Mouse (Mus musculus) layer of hippocampus, adult 2 months (tissue): ENCODE data around the gene Olfr1065. TPM values are rescaled to one million over a fixed set of nuclear protein-coding genes. Genes with fewer than 3 reads are reported as not detected.
"Not testable (repeated sequence)": the region's sequence is repeated elsewhere in the genome, so short reads cannot be mapped to it uniquely, and the experiment has no call there.

ENCODE experiments used
- DNase-seq, 2 experiments: peaks; one replicate each; pipeline ENCODE4 v3.0.0; 2022; ENCODE audit warnings: low spot score in 2 of 2
- H3K27ac ChIP-seq: fragments of 200-600 bp; 2 replicates; pipeline ENCODE4 v1.8.1; 2022
- H3K4me3 ChIP-seq: fragments of 200-600 bp; 2 replicates; pipeline ENCODE4 v1.8.1; 2022; ENCODE audit warnings: mild to moderate bottlenecking
- CTCF ChIP-seq: fragments of 200-600 bp; conservative IDR thresholded peaks from 2 replicates; pipeline ENCODE4 v1.8.1; 2022; ENCODE audit warnings: antibody characterized with exemption, mild to moderate bottlenecking, moderate library complexity
- long read RNA-seq, 2 experiments: library from polyadenylated mRNA; stranded (forward); transcript quantifications; one replicate each; pipeline ENCODE4 v2.0.0; 2021; ENCODE audit warnings: borderline mapping rate in 2 of 2
- total RNA-seq, 2 experiments: library from RNA; stranded (reverse); gene quantifications; 2 replicates each; pipeline ENCODE4 v1.2.3; 2021

Olfr1065 gene
- total RNA-seq, result not detected
- long read RNA-seq, experiment 1, result 0 reads
- long read RNA-seq, experiment 2, result 0 reads

GRCm38 (mm10) chr2:86450491-86450890, at the start of gene Olfr1065:
Gene Olfr1065 (minus strand): TSS chr2:86450591.
- DNase-seq, H3K4me3 ChIP-seq, H3K27ac ChIP-seq: not testable (repeated sequence)

GRCm38 (mm10) chr2:86487286-86487685, 36.9 kb upstream of the Olfr1065 start, which contains the start of gene Olfr228:
Gene Olfr228 (minus strand): TSS chr2:86487386.
- Histone ChIP-seq H3K4me3 (no peak within 1 kb of the TSS), H3K27ac (no peak within 1 kb of the TSS)
- no peak for TF ChIP-seq CTCF
- no peak for DNase-seq

GRCm38 (mm10) chr2:86464442-86465109, 14.2 kb upstream of the Olfr1065 start:
- H3K27ac ChIP-seq, result no peak overlapping the region
- no peak overlapping the region for H3K4me3 ChIP-seq
- peak; percentile 14 to 60 for DNase-seq
- TF ChIP-seq CTCF, result peak; percentile 90

GRCm38 (mm10) chr2:86460434-86460833, 10.0 kb upstream of the Olfr1065 start:
- no peak for TF ChIP-seq CTCF
- no peak overlapping the region for H3K27ac ChIP-seq
- H3K4me3 ChIP-seq, result no peak overlapping the region
- DNase-seq, result no peak

- no peak for TF ChIP-seq CTCF
Measured at GRCm38 (mm10) chr2:86456169-86456568, 5.8 kb upstream of the Olfr1065 start, which contains the start of gene Olfr1066. Gene Olfr1066 (minus strand): TSS chr2:86456269.

GRCm38 (mm10) chr2:86442101-86442500, 8.3 kb downstream of the Olfr1065 start:
- H3K4me3 ChIP-seq, H3K27ac ChIP-seq, DNase-seq: not testable (repeated sequence)

More at GRCm38 (mm10) chr2:86456169-86456568, 5.8 kb upstream of the Olfr1065 start, which contains the start of gene Olfr1066:
- Histone ChIP-seq H3K4me3 (no peak within 1 kb of the TSS), H3K27ac (no peak within 1 kb of the TSS)
- DNase-seq, result no peak

GRCm38 (mm10) chr2:86428511-86428910, 21.9 kb downstream of the Olfr1065 start:
- not testable (repeated sequence) for DNase-seq, H3K4me3 ChIP-seq, H3K27ac ChIP-seq

- H3K4me3 ChIP-seq, DNase-seq: not testable (repeated sequence)
Measured at GRCm38 (mm10) chr2:86426649-86427048, 23.7 kb downstream of the Olfr1065 start, which contains the start of gene Olfr1062. Gene Olfr1062 (minus strand): TSS chr2:86426749.

GRCm38 (mm10) chr2:86413950-86414349, 36.4 kb downstream of the Olfr1065 start, which contains the start of gene Olfr1061:
Gene Olfr1061 (minus strand): TSS chr2:86414050.
- DNase-seq, result no peak
- Histone ChIP-seq H3K4me3 (no peak within 1 kb of the TSS), H3K27ac (no peak within 1 kb of the TSS)
- TF ChIP-seq CTCF, result no peak

More at GRCm38 (mm10) chr2:86426649-86427048, 23.7 kb downstream of the Olfr1065 start, which contains the start of gene Olfr1062:
- H3K27ac ChIP-seq, result not testable (repeated sequence)

- no peak for TF ChIP-seq CTCF
- Histone ChIP-seq H3K4me3 (no peak overlapping the region), H3K27ac (no peak overlapping the region)
- DNase-seq, result no peak
Measured at GRCm38 (mm10) chr2:86395114-86395513, 55.3 kb downstream of the Olfr1065 start.

Other genes with a start within 250 kb of the Olfr1065 start
- gene Olfr1045, start 247.6 kb downstream of the Olfr1065 start, total RNA-seq, result not detected
- not detected for gene Olfr1046, start 231.3 kb downstream of the Olfr1065 start, total RNA-seq
- gene Olfr1047, start 219.2 kb downstream of the Olfr1065 start, total RNA-seq, result not detected
- not detected for gene Olfr1048, start 210.3 kb downstream of the Olfr1065 start, total RNA-seq
- not detected for gene Olfr1049, start 192.3 kb downstream of the Olfr1065 start, total RNA-seq
- not detected for gene Olfr1051, start 171.5 kb downstream of the Olfr1065 start, total RNA-seq
- gene Olfr1052, start 158.1 kb downstream of the Olfr1065 start, total RNA-seq, result not detected
- gene Olfr1053, start 135.3 kb downstream of the Olfr1065 start, total RNA-seq, result not detected
- gene Olfr1054, start 115.2 kb downstream of the Olfr1065 start, total RNA-seq, result not detected
- gene Olfr1055, start 100.3 kb downstream of the Olfr1065 start, total RNA-seq, result not detected
- not detected for gene Olfr1056, start 88.1 kb downstream of the Olfr1065 start, total RNA-seq
- not detected for gene Olfr1057, start 72.2 kb downstream of the Olfr1065 start, total RNA-seq
- gene Olfr1058, start 62.0 kb downstream of the Olfr1065 start, total RNA-seq, result not detected
- not detected for gene Olfr1061, start 36.5 kb downstream of the Olfr1065 start, total RNA-seq
- not detected for gene Olfr1062, start 23.8 kb downstream of the Olfr1065 start, total RNA-seq
- not detected for gene Olfr1066, start 5.7 kb upstream of the Olfr1065 start, total RNA-seq
- not detected for gene Olfr228, start 36.8 kb upstream of the Olfr1065 start, total RNA-seq
- not detected for gene Olfr1076, start 57.9 kb upstream of the Olfr1065 start, total RNA-seq
- gene Olfr1079, start 91.9 kb upstream of the Olfr1065 start, total RNA-seq, result not detected
- gene Olfr1080, start 107.6 kb upstream of the Olfr1065 start, total RNA-seq, result not detected
- gene Olfr1082, start 148.4 kb upstream of the Olfr1065 start, total RNA-seq, result not detected
- not detected for gene Olfr1084, start 189.1 kb upstream of the Olfr1065 start, total RNA-seq
- not detected for gene Olfr1085, start 211.4 kb upstream of the Olfr1065 start, total RNA-seq
- not detected for gene Olfr1086, start 229.5 kb upstream of the Olfr1065 start, total RNA-seq
- not detected for gene Olfr1087, start 247.8 kb upstream of the Olfr1065 start, total RNA-seq